Mouse (Mus musculus): ENCODE measurements at regions not wholly inside any gene's neighbourhood (a gene's known extent, or its start where the extent isn't known, plus 50 kb on each side); places are given as distances from the start of the nearest gene placed in this dataset.
A peak's percentile ranks its signal among the peaks of the same experiment; 100 is the strongest.

DNA sequence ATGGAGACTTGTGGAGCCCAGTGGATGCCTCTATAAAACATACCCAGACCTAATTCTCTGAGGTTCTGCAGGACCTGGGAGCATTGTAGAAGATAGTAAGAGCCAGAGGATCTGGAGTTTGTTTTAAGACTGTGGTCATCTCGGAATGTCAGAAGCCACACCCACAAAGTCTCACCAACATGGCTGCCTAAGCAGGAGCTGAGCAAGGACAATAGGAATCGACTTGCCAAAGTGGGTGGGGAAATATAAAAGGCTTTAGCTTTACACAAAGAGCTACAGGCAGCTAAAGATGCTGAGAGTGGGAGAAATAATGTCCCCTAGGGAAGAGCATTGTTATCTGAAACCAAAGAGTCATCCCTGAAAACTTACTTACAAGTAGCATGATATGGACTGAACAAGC, 364.7 kb upstream of the Pik3r1 start:
- DNase-seq (ENCODE audit: low spot score in 2 of 2), result no peak

- no peak for DNase-seq (ENCODE audit: low spot score in 2 of 2)
Observed at GRCm38 (mm10) chr13:102135210-102135609, 367.2 kb upstream of the Pik3r1 start.

GRCm38 (mm10) chr13:102142986-102143385, 375.0 kb upstream of the Pik3r1 start:
- DNase-seq (ENCODE audit: low spot score in 2 of 2), result no peak

GRCm38 (mm10) chr13:102143848-102144247, 375.8 kb upstream of the Pik3r1 start:
- DNase-seq (ENCODE audit: low spot score in 2 of 2), result no peak

DNA sequence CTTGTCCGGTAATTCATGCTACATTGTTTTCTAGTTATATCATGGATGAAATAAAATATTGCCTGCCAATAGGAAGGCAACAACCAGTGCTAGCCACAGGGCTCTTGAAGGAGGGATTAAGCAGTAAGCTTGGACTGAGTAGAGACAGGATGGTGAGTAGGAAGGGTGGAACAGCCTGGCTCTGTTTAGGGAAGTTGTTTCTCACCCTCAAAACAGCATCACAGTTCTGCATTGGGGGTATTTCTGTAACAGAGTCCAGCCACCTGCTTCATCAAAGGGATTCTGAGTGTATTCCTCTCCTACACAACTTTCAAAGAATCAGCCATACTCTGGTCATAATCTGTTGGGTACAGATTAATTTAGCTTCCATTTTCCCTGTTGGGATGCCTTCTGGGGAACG, 380.0 kb upstream of the Pik3r1 start:
- peak in 1 of 2 experiments; percentile 7 for DNase-seq (ENCODE audit: low spot score in 2 of 2)

DNA sequence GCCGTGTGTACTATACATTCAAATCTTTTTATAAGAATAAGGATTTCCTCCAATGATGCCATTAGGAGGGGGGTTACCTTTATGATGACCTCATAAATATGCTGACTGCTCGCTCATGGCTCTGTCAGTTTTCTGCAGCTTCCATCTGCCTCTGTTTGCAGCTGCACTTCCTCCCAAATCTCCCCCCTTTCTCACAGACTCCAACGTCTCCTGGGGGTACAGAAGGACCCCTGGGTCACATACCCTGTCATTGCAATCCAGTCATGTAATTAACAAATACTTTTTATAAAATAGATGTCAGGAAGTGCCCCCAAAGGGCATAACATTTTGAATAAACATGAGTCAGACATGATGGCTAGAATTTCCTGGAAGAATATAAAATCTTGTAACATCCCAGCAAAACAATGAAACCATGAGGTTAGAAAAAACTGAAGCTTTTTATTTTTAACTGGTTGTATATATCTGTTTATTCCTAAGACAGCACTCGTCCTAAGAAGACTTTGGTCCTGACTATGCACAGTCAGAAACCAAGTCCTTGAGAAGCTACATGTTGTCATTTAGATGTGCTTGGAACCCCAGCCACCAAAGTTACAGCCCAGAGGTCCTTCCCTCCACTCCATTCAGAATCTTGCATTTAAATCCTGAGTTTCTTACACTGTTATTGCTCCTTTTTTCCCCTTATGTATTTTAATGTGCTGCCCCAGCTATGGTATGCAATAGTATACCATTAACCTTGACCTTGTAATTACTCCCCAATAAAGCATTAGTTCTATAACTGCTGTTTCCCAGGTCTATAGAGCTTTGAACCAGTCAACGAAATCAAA, 386.0 kb upstream of the Pik3r1 start:
- no peak for DNase-seq (ENCODE audit: low spot score in 2 of 2)

- DNase-seq (ENCODE audit: low spot score in 2 of 2), result no peak
Observed at GRCm38 (mm10) chr13:102154609-102154899, 386.5 kb upstream of the Pik3r1 start.

GRCm38 (mm10) chr13:102157369-102158130, 389.5 kb upstream of the Pik3r1 start:
- DNase-seq (ENCODE audit: low spot score in 2 of 2), result no peak

- no peak for DNase-seq (ENCODE audit: low spot score in 2 of 2)
Observed at GRCm38 (mm10) chr13:102173382-102174234, 405.6 kb upstream of the Pik3r1 start.

DNA sequence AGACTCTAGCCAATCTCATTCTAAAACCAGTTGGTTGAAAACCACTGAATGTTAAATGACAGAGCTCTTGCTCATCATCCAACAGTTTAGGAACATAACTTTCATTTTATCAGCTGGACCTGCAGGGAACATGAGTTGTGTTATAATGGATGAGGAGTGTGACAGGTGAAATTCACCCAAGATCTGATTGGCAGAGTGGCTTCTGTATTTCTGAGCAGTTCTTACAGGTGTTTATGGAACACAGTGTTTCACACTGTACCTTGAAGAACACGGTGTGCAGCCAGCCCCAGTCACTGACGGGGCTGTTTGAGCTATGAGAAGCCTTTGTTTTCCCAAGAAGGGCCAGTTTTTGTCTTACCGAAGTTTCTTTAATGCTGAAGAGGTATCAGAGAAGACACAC, 406.4 kb upstream of the Pik3r1 start:
- DNase-seq (ENCODE audit: low spot score in 2 of 2), result no peak

- no peak for DNase-seq (ENCODE audit: low spot score in 2 of 2)
Observed at GRCm38 (mm10) chr13:102174896-102175295, 406.9 kb upstream of the Pik3r1 start.

- DNase-seq (ENCODE audit: low spot score in 2 of 2), result no peak
Observed at GRCm38 (mm10) chr13:102175406-102175805, 407.4 kb upstream of the Pik3r1 start.

DNA sequence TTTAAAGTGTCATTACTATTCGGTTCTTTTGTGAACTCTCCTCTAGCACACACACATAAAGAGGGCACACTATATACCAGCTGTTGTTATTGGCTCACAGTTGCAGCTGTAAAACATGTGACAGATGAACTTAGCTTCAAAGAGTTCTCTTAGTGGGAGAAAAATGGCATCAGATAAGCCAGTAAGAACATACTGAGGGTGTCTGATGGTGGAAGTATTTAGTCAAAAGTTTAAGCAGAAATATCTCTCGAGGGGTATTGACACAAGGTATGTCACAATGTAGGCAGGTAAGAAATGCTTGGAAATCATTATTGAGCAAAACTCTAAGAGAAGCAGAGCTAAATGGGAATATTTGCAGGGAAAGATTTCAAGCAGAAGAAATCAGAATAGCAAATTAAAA, 408.4 kb upstream of the Pik3r1 start:
- no peak for DNase-seq (ENCODE audit: low spot score in 2 of 2)

- DNase-seq (ENCODE audit: low spot score in 2 of 2), result no peak
Observed at GRCm38 (mm10) chr13:102194716-102195115, 426.7 kb upstream of the Pik3r1 start.

DNA sequence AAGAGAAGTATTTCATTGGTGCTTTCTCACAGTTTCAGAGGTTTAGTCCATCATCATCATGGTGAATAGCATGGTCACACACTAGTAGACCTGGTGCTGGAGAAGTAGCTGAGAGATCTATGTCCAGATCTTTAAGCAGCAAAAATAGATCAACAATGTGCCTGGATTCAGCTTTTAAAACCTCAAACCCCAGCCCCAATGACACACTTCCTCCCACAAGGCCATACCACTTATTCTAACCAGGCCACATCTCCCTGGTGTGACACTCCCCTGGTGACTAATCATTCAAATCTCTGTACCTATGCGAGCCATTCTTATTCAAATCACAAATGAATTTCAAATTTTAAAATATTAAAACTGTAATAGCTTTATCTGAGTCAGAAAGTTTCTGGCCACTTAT, 434.3 kb upstream of the Pik3r1 start:
- DNase-seq (ENCODE audit: low spot score in 2 of 2), result no peak

- DNase-seq (ENCODE audit: low spot score in 2 of 2), result no peak
Observed at GRCm38 (mm10) chr13:102218486-102218885, 450.5 kb upstream of the Pik3r1 start.

DNA sequence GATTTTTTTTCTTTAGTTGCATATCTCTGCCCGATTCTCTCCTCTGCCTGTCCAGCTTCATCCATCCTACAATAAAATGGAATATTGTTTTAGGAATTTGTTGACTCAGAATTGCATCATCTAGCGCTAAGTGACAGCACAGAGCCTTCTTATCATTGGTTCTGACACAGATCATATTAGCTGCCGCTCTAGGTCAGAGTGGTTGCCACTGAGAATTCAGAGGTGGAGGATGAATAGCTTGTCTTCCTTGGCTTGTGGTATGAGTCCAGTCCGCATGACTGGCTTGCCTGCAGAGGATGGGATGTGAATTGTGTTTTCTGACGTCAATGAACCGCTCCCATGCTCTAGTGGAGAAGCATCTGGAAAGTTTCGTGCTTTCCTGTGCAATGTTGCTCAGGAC, 462.3 kb upstream of the Cd180 start:
- DNase-seq (ENCODE audit: low spot score in 2 of 2), result no peak

DNA sequence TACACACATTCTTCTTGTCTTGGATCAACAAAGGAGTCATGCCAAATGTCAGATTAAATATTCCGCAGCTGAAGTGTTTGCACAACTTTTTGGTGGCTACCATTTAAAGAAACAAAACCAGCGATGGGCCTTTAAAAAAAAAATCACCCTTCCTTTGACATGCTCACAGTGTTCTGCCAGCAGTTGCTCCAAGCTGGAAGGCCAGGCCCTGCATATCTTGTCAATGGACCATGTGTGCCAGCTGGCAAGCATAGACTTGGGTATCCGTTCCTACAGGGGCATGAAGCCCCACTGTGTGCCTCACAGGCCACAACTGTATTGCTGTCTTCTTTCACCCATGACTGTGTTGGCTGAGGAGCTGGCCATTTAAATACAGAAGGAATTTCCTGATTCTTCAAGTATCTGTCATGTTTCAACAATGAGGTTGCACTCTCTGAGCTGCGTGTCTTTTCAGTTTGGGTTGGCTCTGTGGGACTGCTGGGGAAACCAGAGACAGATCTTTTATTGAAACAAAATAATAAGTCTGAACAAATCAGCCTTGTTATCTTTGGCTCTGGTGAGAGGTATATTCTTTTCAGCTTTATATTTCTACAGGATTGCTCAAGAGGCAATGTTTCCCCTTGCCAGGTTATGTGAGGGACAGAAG, 460.9 kb upstream of the Cd180 start:
- DNase-seq (ENCODE audit: low spot score in 2 of 2), result no peak

DNA sequence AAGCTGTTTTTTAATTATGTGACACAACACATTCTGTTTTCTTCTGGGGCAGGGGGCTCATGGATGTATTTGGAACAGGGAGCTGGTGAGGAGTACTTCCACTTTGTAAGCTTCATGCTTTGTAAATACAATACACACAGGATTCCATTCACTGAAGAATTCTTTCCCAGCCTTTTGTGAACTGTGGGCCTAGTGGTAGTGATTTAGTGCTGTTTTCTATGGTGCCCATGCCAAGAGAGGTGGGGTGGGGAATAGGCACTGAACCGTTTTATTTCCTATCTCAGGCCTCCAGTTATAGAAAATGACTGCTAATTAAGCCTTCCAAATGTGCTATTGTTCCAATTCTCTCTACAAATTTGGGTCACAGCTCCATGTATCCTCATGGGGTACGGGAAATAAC, 442.5 kb upstream of the Cd180 start:
- no peak for DNase-seq (ENCODE audit: low spot score in 2 of 2)

- no peak for DNase-seq (ENCODE audit: low spot score in 2 of 2)
Observed at GRCm38 (mm10) chr13:102251709-102252108, 441.6 kb upstream of the Cd180 start.

DNA sequence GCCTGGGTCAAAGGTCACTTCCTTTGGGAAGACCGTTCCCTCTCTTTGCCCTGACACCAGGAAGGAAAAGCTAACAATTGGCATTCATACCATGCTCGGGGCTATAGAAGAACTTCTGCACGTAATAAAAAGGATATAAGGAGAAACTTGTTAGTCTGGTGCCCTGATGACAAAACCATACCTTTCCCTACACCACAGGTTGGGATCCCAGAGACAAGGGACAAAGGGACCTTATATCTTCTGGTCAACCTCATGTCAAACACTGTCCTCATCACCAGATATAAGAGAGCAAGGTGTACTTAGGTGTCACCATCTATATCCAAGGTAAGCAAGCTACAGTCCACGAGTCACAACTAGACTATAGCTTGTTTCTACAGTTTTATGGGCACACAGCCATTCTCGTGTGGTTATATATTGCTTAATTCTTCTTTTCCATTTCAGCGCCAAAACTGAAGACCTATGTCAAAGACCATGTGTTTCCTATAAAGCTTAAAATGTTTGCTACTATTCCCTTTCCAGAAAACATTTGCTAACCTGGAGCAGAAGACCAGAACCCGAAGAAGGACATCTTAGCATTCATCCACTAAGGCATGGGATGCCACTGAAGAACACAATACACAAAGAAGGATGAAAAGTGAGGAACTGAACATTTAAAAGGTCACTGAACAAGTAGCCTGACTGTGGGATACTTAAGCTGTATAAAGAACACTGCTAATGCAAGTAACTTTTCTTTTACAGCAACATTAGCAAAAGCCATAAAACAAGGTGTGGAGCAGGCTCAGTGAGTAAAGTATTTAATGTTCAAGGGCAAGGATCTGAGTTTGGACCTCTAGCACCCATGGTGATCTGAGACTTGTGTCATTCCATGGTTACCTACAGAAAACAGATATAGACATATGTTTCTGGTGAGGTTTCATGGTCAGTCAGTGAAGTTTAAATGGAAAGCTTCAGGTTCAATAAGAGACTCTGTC, 437.7 kb upstream of the Cd180 start:
- no peak for DNase-seq (ENCODE audit: low spot score in 2 of 2)

Data from left cerebral cortex, adult 9 months (tissue).